Mouse (Mus musculus) 416B (cell line): ENCODE results near the gene Spred2.
A peak's percentile ranks its signal among the peaks of the same experiment; 100 is the strongest.

Experiments
- DNase-seq: peaks from one replicate; pipeline ENCODE4 v3.0.0; 2011; ENCODE audit warnings: low read depth

Spred2 gene

GRCm38 (mm10) chr11:19953919-19954318, 29.7 kb downstream of the Spred2 start:
- no peak for DNase-seq

- DNase-seq: no peak
Observed at GRCm38 (mm10) chr11:19955069-19955468, 30.9 kb downstream of the Spred2 start.

GRCm38 (mm10) chr11:19955701-19956100, 31.5 kb downstream of the Spred2 start:
- DNase-seq: no peak

GRCm38 (mm10) chr11:19959006-19959405, 34.8 kb downstream of the Spred2 start:
- DNase-seq: no peak

- no peak for DNase-seq
Observed at GRCm38 (mm10) chr11:19959897-19960296, 35.7 kb downstream of the Spred2 start.

GRCm38 (mm10) chr11:19960541-19960940, 36.4 kb downstream of the Spred2 start:
- no peak for DNase-seq

- DNase-seq: peak; percentile 90
Observed at GRCm38 (mm10) chr11:19961088-19961487, 36.9 kb downstream of the Spred2 start.

GRCm38 (mm10) chr11:19961766-19962365, 37.7 kb downstream of the Spred2 start:
- DNase-seq: no peak

- DNase-seq: peak; percentile 45
Observed at GRCm38 (mm10) chr11:19962796-19963195, 38.6 kb downstream of the Spred2 start.

GRCm38 (mm10) chr11:19963717-19964141, 39.6 kb downstream of the Spred2 start:
- DNase-seq: peak; percentile 57

- DNase-seq: no peak
Observed at GRCm38 (mm10) chr11:19964333-19964732, 40.2 kb downstream of the Spred2 start.

- no peak for DNase-seq
Observed at GRCm38 (mm10) chr11:19965037-19965611, 40.9 kb downstream of the Spred2 start.

- no peak for DNase-seq
Observed at GRCm38 (mm10) chr11:19965664-19966063, 41.5 kb downstream of the Spred2 start.

GRCm38 (mm10) chr11:19966294-19966693, 42.1 kb downstream of the Spred2 start:
- DNase-seq: no peak

GRCm38 (mm10) chr11:19969584-19969983, 45.4 kb downstream of the Spred2 start:
- DNase-seq: no peak

GRCm38 (mm10) chr11:19971954-19972750, 48.0 kb downstream of the Spred2 start:
- peak; percentile 93 for DNase-seq

GRCm38 (mm10) chr11:19973032-19973790, 49.0 kb downstream of the Spred2 start:
- no peak for DNase-seq

- no peak for DNase-seq
Observed at GRCm38 (mm10) chr11:19976032-19976431, 51.9 kb downstream of the Spred2 start.

GRCm38 (mm10) chr11:19977687-19978086, 53.5 kb downstream of the Spred2 start:
- DNase-seq: peak; percentile 59

- DNase-seq: peak; percentile 94
Observed at GRCm38 (mm10) chr11:19979338-19979737, 55.2 kb downstream of the Spred2 start.

GRCm38 (mm10) chr11:19982113-19982512, 57.9 kb downstream of the Spred2 start:
- peak; percentile 25 for DNase-seq

GRCm38 (mm10) chr11:19982779-19983178, 58.6 kb downstream of the Spred2 start:
- DNase-seq: no peak
